Mouse (Mus musculus) neural tube, embryonic 11.5 days (tissue): Measurements from ENCODE around the gene Cdkn1a. TPM values are rescaled to one million over a fixed set of nuclear protein-coding genes. Genes with fewer than 3 reads are reported as not detected.

Experiments used
- ATAC-seq: fragments of 200-750 bp; cut with Nextera tagmentation; 2 replicates; pipeline ENCODE4 v1.8.0; 2017; ENCODE audit warnings: moderate number of reproducible peaks, mild to moderate bottlenecking, moderate TSS enrichment, moderate library complexity; ENCODE audit not compliant: insufficient read depth, low FRiP score, low TSS enrichment
- DNase-seq: peaks from one replicate; pipeline ENCODE4 v3.0.0-alpha.2; 2015; ENCODE audit warnings: low spot score
- H3K27ac ChIP-seq: fragments of 300-500 bp; sonication (generic); 2 replicates; pipeline ENCODE4 v1.5.1; 2014; ENCODE audit warnings: low read depth, mild to moderate bottlenecking, low read length
- H3K27me3 ChIP-seq: fragments of 300-500 bp; sonication (generic); 2 replicates; pipeline ENCODE4 v1.6.1; 2014; ENCODE audit warnings: mild to moderate bottlenecking, low read length, mixed read lengths; ENCODE audit not compliant: control insufficient read depth, insufficient read depth
- H3K36me3 ChIP-seq: fragments of 300-500 bp; sonication (generic); 2 replicates; pipeline ENCODE4 v1.6.1; 2014; ENCODE audit warnings: mild to moderate bottlenecking, low read length, moderate library complexity, mixed read lengths; ENCODE audit not compliant: control insufficient read depth, insufficient read depth
- H3K4me1 ChIP-seq: fragments of 300-500 bp; sonication (generic); 2 replicates; pipeline ENCODE4 v1.6.1; 2014; ENCODE audit warnings: low read length, mixed read lengths; ENCODE audit not compliant: control insufficient read depth, insufficient read depth
- H3K4me2 ChIP-seq: fragments of 300-500 bp; sonication (generic); 2 replicates; pipeline ENCODE4 v1.6.1; 2014; ENCODE audit warnings: low read depth, mild to moderate bottlenecking, moderate library complexity
- H3K4me3 ChIP-seq: fragments of 300-500 bp; sonication (generic); 2 replicates; pipeline ENCODE4 v1.5.1; 2014; ENCODE audit warnings: low read depth, low read length
- H3K9ac ChIP-seq: fragments of 300-500 bp; sonication (generic); 2 replicates; pipeline ENCODE4 v1.6.1; 2014; ENCODE audit warnings: mild to moderate bottlenecking, low read length
- H3K9me3 ChIP-seq: fragments of 300-500 bp; sonication (generic); 2 replicates; pipeline ENCODE4 v1.6.1; 2016; ENCODE audit warnings: low read length; ENCODE audit not compliant: control insufficient read depth
- WGBS: fragments of 180-500 bp; shearing (Covaris S2); extraction: QIAGEN DNeasy Blood & Tissue Kit; methylation state at CpG from one replicate; pipeline ENCODE4 v1.1.7; 2014; 5-methylcytosine and 5-hydroxymethylcytosine counted together
- polyA plus RNA-seq: library from polyadenylated mRNA; unstranded; fragments of >200 nt; fragmentation: Nextera tagmentation; extraction: Ambion mirVana; gene quantifications from 2 replicates; pipeline ENCODE4 v1.2.1, GENCODE M21; 2014

Cdkn1a gene
- polyA plus RNA-seq, 1 experiment from 2014 or later, result 35.0 TPM

- Histone ChIP-seq H3K36me3 (no peaks in the 10 kb centered on the region), H3K27ac (no peak overlapping the region), H3K9me3 (no peaks in the 10 kb centered on the region), H3K9ac (no peak overlapping the region), H3K4me2 (no peak overlapping the region), H3K4me3 (no peak overlapping the region), H3K4me1 (no peaks in the 10 kb centered on the region), H3K27me3 (no peaks in the 10 kb centered on the region)
- 74% methylated on average over 6 of the region's 6 CpGs for WGBS
- no peak for ATAC-seq
- no peak for DNase-seq
Observed at GRCm38 (mm10) chr17:29123578-29124174, 32.9 kb downstream of the Cdkn1a start.

- Histone ChIP-seq H3K9me3 (no peaks in the 10 kb centered on the region), H3K36me3 (no peaks in the 10 kb centered on the region), H3K9ac (no peak overlapping the region), H3K27ac (no peak overlapping the region), H3K4me3 (no peak overlapping the region), H3K27me3 (no peaks in the 10 kb centered on the region), H3K4me2 (no peak overlapping the region), H3K4me1 (no peaks in the 10 kb centered on the region)
- no peak for ATAC-seq
- no peak for DNase-seq
- WGBS, result 91% methylated on average over 3 of the region's 3 CpGs
Observed at GRCm38 (mm10) chr17:29126561-29126960, 35.8 kb downstream of the Cdkn1a start.

DNA sequence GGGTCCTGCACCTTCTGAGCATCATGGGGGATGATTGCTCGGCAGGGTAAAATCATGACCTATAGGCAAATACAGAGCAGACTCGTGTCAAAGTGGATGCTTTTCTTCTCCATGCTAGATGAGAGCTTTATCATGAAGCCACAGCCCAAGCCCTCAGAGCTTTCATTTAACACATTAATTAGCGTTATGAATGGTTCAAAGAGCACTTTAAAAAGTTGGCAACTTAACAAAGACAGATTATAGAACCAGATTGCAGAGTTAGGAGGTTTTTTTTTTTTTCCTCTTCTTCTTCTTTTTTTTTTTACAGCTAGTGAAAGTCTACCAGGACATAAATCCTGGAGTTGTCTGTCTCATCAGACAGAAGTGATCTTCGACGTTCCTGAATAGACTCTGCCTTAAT is 38.6 kb downstream of the Cdkn1a start:
- no peak for DNase-seq
- H3K9ac ChIP-seq, result no peak overlapping the region
- H3K4me3 ChIP-seq, result no peak overlapping the region
- ATAC-seq, result no peak
- no peaks in the 10 kb centered on the region for H3K4me1 ChIP-seq
- H3K4me2 ChIP-seq, result no peak overlapping the region
- H3K27me3 ChIP-seq, result no peaks in the 10 kb centered on the region
- WGBS, result 48% methylated on average over 5 of the region's 5 CpGs
- H3K9me3 ChIP-seq, result no peaks in the 10 kb centered on the region
- no peak overlapping the region for H3K27ac ChIP-seq
- H3K36me3 ChIP-seq, result no peaks in the 10 kb centered on the region

DNA sequence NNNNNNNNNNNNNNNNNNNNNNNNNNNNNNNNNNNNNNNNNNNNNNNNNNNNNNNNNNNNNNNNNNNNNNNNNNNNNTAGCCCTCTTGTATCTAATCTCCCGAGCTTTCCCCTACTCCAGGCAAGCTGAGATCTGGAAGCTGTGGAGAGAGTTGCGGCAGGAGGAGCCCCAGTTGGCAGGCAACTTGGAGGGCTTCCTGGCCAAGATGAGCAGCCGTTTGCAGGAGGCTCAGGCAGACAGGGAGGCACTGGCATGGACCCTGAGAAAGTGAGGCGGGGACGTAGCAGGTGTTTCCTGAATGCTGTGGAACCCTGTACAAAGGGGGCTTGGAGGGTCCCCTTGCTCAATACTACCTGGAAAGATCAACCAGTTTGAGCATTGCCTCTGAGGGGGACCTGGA is 44.3 kb downstream of the Cdkn1a start:
- Histone ChIP-seq H3K4me3 (no peak overlapping the region), H3K27ac (no peak overlapping the region), H3K27me3 (no peaks in the 10 kb centered on the region), H3K9ac (no peak overlapping the region), H3K36me3 (no peaks in the 10 kb centered on the region), H3K4me2 (no peak overlapping the region), H3K9me3 (no peaks in the 10 kb centered on the region), H3K4me1 (no peaks in the 10 kb centered on the region)
- no peak for DNase-seq
- WGBS, result 81% methylated on average over 5 of the region's 5 CpGs
- ATAC-seq, result no peak

- H3K4me3 ChIP-seq, result no peak overlapping the region
- no peak overlapping the region for H3K27ac ChIP-seq
- H3K9ac ChIP-seq, result no peak overlapping the region
- H3K36me3 ChIP-seq, result no peaks in the 10 kb centered on the region
- WGBS, result 75% methylated on average over 6 of the region's 6 CpGs
- H3K4me2 ChIP-seq, result no peak overlapping the region
- H3K9me3 ChIP-seq, result no peaks in the 10 kb centered on the region
- no peaks in the 10 kb centered on the region for H3K27me3 ChIP-seq
- DNase-seq (no peak), ATAC-seq (no peak)
- H3K4me1 ChIP-seq, result no peaks in the 10 kb centered on the region
Observed at GRCm38 (mm10) chr17:29136236-29136635, 45.5 kb downstream of the Cdkn1a start.

DNA sequence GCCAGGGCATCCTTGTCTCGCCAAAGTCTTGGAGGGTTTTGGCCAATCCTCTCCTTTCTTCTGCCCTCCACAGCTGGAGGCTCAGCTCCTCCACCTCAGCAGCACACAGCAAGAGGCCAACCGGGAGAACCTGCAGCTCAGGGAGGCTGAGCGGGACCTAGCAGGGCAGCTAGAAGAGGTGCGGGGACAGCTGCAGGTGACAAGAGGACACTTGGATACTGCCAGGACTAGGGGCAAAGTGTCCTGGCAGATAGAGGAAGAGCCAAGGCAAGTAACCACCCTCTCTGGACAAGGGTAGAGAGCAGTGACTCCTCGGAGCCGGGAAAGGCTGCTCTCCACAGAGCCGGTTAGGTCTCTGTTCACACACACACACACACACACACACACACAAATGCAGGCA is 47.1 kb downstream of the Cdkn1a start:
- no peak overlapping the region for H3K4me2 ChIP-seq
- H3K9ac ChIP-seq, result no peak overlapping the region
- no peaks in the 10 kb centered on the region for H3K36me3 ChIP-seq
- 91% methylated on average over 7 of the region's 7 CpGs for WGBS
- no peaks in the 10 kb centered on the region for H3K27me3 ChIP-seq
- no peaks in the 10 kb centered on the region for H3K9me3 ChIP-seq
- H3K4me1 ChIP-seq, result no peaks in the 10 kb centered on the region
- no peak for ATAC-seq
- DNase-seq, result no peak
- H3K27ac ChIP-seq, result no peak overlapping the region
- H3K4me3 ChIP-seq, result no peak overlapping the region

- H3K9ac ChIP-seq, result no peak overlapping the region
- no peak for ATAC-seq
- H3K27me3 ChIP-seq, result no peaks in the 10 kb centered on the region
- no peaks in the 10 kb centered on the region for H3K36me3 ChIP-seq
- DNase-seq, result no peak
- no peak overlapping the region for H3K4me2 ChIP-seq
- no peaks in the 10 kb centered on the region for H3K4me1 ChIP-seq
- no peak overlapping the region for H3K27ac ChIP-seq
- H3K4me3 ChIP-seq, result no peak overlapping the region
- WGBS, result 92% methylated on average over 3 of the region's 3 CpGs
- no peaks in the 10 kb centered on the region for H3K9me3 ChIP-seq
Observed at GRCm38 (mm10) chr17:29141577-29141976, 50.8 kb downstream of the Cdkn1a start.

DNA sequence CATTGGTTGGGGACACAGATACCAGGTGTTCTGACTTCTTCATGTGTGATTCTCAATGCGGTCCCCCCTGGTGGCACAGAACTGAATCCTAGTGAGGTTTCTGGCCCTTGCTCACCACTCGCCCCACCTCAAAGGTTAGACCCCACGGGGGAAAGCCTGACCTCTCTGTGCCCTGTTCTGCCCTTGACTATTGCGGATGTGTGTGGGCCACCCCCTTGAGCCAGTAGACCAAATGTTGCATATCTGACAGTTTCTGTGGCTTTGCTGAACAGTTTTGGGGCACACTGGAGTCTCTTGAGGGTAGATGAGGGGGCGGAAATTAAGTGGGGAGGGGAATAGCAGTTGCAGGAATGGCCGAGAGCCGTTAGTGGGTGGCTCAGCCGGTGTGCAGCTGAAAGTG is 52.5 kb downstream of the Cdkn1a start:
- no peaks in the 10 kb centered on the region for H3K4me1 ChIP-seq
- no peak for ATAC-seq
- WGBS, result 82% methylated on average over 8 of the region's 8 CpGs
- no peaks in the 10 kb centered on the region for H3K9me3 ChIP-seq
- no peak overlapping the region for H3K4me2 ChIP-seq
- no peak for DNase-seq
- no peak overlapping the region for H3K4me3 ChIP-seq
- no peak overlapping the region for H3K27ac ChIP-seq
- H3K9ac ChIP-seq, result no peak overlapping the region
- H3K27me3 ChIP-seq, result no peaks in the 10 kb centered on the region
- no peaks in the 10 kb centered on the region for H3K36me3 ChIP-seq

- H3K27me3 ChIP-seq, result no peaks in the 10 kb centered on the region
- H3K9ac ChIP-seq, result no peak overlapping the region
Observed at GRCm38 (mm10) chr17:29145101-29145500, 54.3 kb downstream of the Cdkn1a start.

More at GRCm38 (mm10) chr17:29145101-29145500, 54.3 kb downstream of the Cdkn1a start:
- no peak for ATAC-seq
- Histone ChIP-seq H3K4me1 (no peaks in the 10 kb centered on the region), H3K9me3 (no peaks in the 10 kb centered on the region), H3K4me3 (no peak overlapping the region), H3K36me3 (no peaks in the 10 kb centered on the region), H3K4me2 (no peak overlapping the region), H3K27ac (no peak overlapping the region)
- no peak for DNase-seq
- 92% methylated on average over 12 of the region's 12 CpGs for WGBS
